Mouse (Mus musculus) embryonic facial prominence, embryonic 14.5 days (tissue): ENCODE measurements around the gene Nuak1. TPM values are rescaled to one million over a fixed set of nuclear protein-coding genes. Genes with fewer than 3 reads are reported as not detected.

Experiments
- polyA plus RNA-seq: library from polyadenylated mRNA; unstranded; fragments of >200 nt; fragmentation: Nextera tagmentation; extraction: Ambion mirVana; gene quantifications from 2 replicates; pipeline ENCODE4 v1.2.1, GENCODE M21; 2014

Gene Nuak1
- polyA plus RNA-seq, 1 experiment from 2014 or later = 3.7 TPM

Other genes with a start within 250 kb of the Nuak1 start
- gene Ckap4, start 93.5 kb upstream of the Nuak1 start, polyA plus RNA-seq = 193 and 203 TPM in 2 replicates
- gene Tcp11l2, start 136.0 kb upstream of the Nuak1 start, polyA plus RNA-seq = 19.9 and 20.3 TPM in 2 replicates
- gene Polr3b, start 181.7 kb upstream of the Nuak1 start, polyA plus RNA-seq = 10.9 and 15.7 TPM in 2 replicates